Mouse (Mus musculus): ENCODE data around the gene 9130019O22Rik.
"Not testable (repeated sequence)": the region's sequence is repeated elsewhere in the genome, so short reads cannot be mapped to it uniquely, and the experiment has no call there.

9130019O22Rik gene

GRCm38 (mm10) chr7:127342888-127343287 lies 44.1 kb downstream of the 9130019O22Rik start:
- ATAC-seq (ENCODE audit: insufficient number of reproducible peaks, low FRiP score, low TSS enrichment): no peak

GRCm38 (mm10) chr7:127342332-127342731 lies 44.6 kb downstream of the 9130019O22Rik start:
- ATAC-seq (ENCODE audit: insufficient number of reproducible peaks, low FRiP score, low TSS enrichment): no peak

GRCm38 (mm10) chr7:127341861-127342260 lies 45.1 kb downstream of the 9130019O22Rik start:
- not testable (repeated sequence) for ATAC-seq (ENCODE audit: insufficient number of reproducible peaks, low FRiP score, low TSS enrichment)

GRCm38 (mm10) chr7:127341356-127341755 lies 45.6 kb downstream of the 9130019O22Rik start:
- ATAC-seq (ENCODE audit: insufficient number of reproducible peaks, low FRiP score, low TSS enrichment): no peak

GRCm38 (mm10) chr7:127337636-127338035 lies 49.3 kb downstream of the 9130019O22Rik start:
- no peak for ATAC-seq (ENCODE audit: insufficient number of reproducible peaks, low FRiP score, low TSS enrichment)

GRCm38 (mm10) chr7:127335604-127336003 lies 51.4 kb downstream of the 9130019O22Rik start:
- no peak for ATAC-seq (ENCODE audit: insufficient number of reproducible peaks, low FRiP score, low TSS enrichment)

- ATAC-seq (ENCODE audit: insufficient number of reproducible peaks, low FRiP score, low TSS enrichment): no peak
Measured at GRCm38 (mm10) chr7:127333240-127333639, 53.7 kb downstream of the 9130019O22Rik start.

All from cerebellum, adult (tissue).